Mouse (Mus musculus) neural tube, embryonic 12.5 days (tissue): ENCODE results near the gene V1rd19. TPM values are rescaled to one million over a fixed set of nuclear protein-coding genes. Genes with fewer than 3 reads are reported as not detected.
"Not testable (repeated sequence)": the region's sequence is repeated elsewhere in the genome, so short reads cannot be mapped to it uniquely, and the experiment has no call there.

ENCODE experiments used
- ATAC-seq: fragments of 200-750 bp; cut with Nextera tagmentation; 2 replicates; pipeline ENCODE4 v1.8.0; 2017; ENCODE audit warnings: low read depth, mild to moderate bottlenecking, moderate TSS enrichment, moderate library complexity; ENCODE audit not compliant: low FRiP score
- H3K27ac ChIP-seq: fragments of 300-500 bp; sonication (generic); 2 replicates; pipeline ENCODE4 v1.5.1; 2016
- H3K27me3 ChIP-seq: fragments of 300-500 bp; sonication (generic); replicated peaks from 2 replicates; pipeline ENCODE4 v1.6.1; 2016; ENCODE audit warnings: mild to moderate bottlenecking
- H3K36me3 ChIP-seq: fragments of 300-500 bp; sonication (generic); 2 replicates; pipeline ENCODE4 v1.6.1; 2016; ENCODE audit warnings: mild to moderate bottlenecking
- H3K4me1 ChIP-seq: fragments of 300-500 bp; sonication (generic); 2 replicates; pipeline ENCODE4 v1.6.1; 2016
- H3K4me2 ChIP-seq: fragments of 300-500 bp; sonication (generic); replicated peaks from 2 replicates; pipeline ENCODE4 v1.6.1; 2016; ENCODE audit warnings: mild to moderate bottlenecking
- H3K4me3 ChIP-seq: fragments of 300-500 bp; sonication (generic); 2 replicates; pipeline ENCODE4 v1.5.1; 2016
- H3K9ac ChIP-seq: fragments of 300-500 bp; sonication (generic); 2 replicates; pipeline ENCODE4 v1.6.1; 2016; ENCODE audit warnings: mild to moderate bottlenecking
- H3K9me3 ChIP-seq: fragments of 300-500 bp; sonication (generic); 2 replicates; pipeline ENCODE4 v1.6.1; 2016; ENCODE audit warnings: mild to moderate bottlenecking
- WGBS: fragments of 180-500 bp; shearing (Covaris S2); methylation state at CpG from one replicate; pipeline ENCODE4 v1.1.7; 2016; 5-methylcytosine and 5-hydroxymethylcytosine counted together
- polyA plus RNA-seq: library from polyadenylated mRNA; unstranded; fragments of >200 nt; fragmentation: Nextera tagmentation; extraction: Ambion mirVana; gene quantifications from 2 replicates; pipeline ENCODE4 v1.2.1, GENCODE M21; 2016

Gene V1rd19
- not detected in 2 replicates for polyA plus RNA-seq

GRCm38 (mm10) chr7:24001391-24001790, at the start of gene V1rd19:
Gene V1rd19, plus strand, starts transcription at chr7:24001691.
- no peak within 1 kb of the TSS for H3K9ac ChIP-seq
- H3K36me3 ChIP-seq = no peaks in the 10 kb centered on the region
- H3K27me3 ChIP-seq = no peaks in the 10 kb centered on the region
- H3K9me3 ChIP-seq = peaks cover 21% of the 10 kb centered on the region
- H3K4me3 ChIP-seq = no peak within 1 kb of the TSS
- H3K4me1 ChIP-seq = no peaks in the 10 kb centered on the region
- WGBS = 64% methylated on average over 2 of the region's 2 CpGs
- ATAC-seq = no peak
- H3K27ac ChIP-seq = no peak within 1 kb of the TSS
- no peak within 1 kb of the TSS for H3K4me2 ChIP-seq

GRCm38 (mm10) chr7:23968044-23968443, 33.4 kb upstream of the V1rd19 start:
- 61% methylated on average over 3 of the region's 3 CpGs for WGBS
- ATAC-seq, H3K4me3 ChIP-seq, H3K27ac ChIP-seq, H3K9ac ChIP-seq, H3K4me1 ChIP-seq, H3K4me2 ChIP-seq, H3K27me3 ChIP-seq, H3K36me3 ChIP-seq: not testable (repeated sequence)
- peaks cover 56% of the 10 kb centered on the region for H3K9me3 ChIP-seq

GRCm38 (mm10) chr7:23974315-23974714, 27.2 kb upstream of the V1rd19 start, which contains the start of gene Vmn1r181:
Gene Vmn1r181, plus strand, starts transcription at chr7:23974615.
- not testable (repeated sequence) for H3K36me3 ChIP-seq, H3K4me1 ChIP-seq, H3K27me3 ChIP-seq, ATAC-seq, H3K9ac ChIP-seq, H3K27ac ChIP-seq, H3K4me3 ChIP-seq, H3K4me2 ChIP-seq
- 86% methylated on average over 9 of the region's 9 CpGs for WGBS
- H3K9me3 ChIP-seq = peaks cover 45% of the 10 kb centered on the region

- Histone ChIP-seq H3K27me3 (no peaks in the 10 kb centered on the region), H3K9ac (no peak within 1 kb of the TSS), H3K36me3 (no peaks in the 10 kb centered on the region), H3K27ac (no peak within 1 kb of the TSS), H3K4me3 (no peak within 1 kb of the TSS), H3K9me3 (no peaks in the 10 kb centered on the region), H3K4me1 (no peaks in the 10 kb centered on the region), H3K4me2 (no peak within 1 kb of the TSS)
- WGBS = 83% methylated on average over 4 of the region's 4 CpGs
- ATAC-seq = no peak
Observed at GRCm38 (mm10) chr7:24052660-24053304, 51.3 kb downstream of the V1rd19 start, which contains the start of gene Vmn1r183. Gene Vmn1r183, plus strand, starts transcription at chr7:24053254.

Other genes starting within 250 kb of the V1rd19 start
- not detected in 2 replicates for gene Vmn1r174, start 249.4 kb upstream of the V1rd19 start, polyA plus RNA-seq
- not detected in 2 replicates for gene Vmn1r175, start 191.0 kb upstream of the V1rd19 start, polyA plus RNA-seq
- not detected in 2 replicates for gene Vmn1r176, start 164.3 kb upstream of the V1rd19 start, polyA plus RNA-seq
- gene Vmn1r177, start 135.2 kb upstream of the V1rd19 start, polyA plus RNA-seq = not detected in 2 replicates
- gene Vmn1r178, start 109.7 kb upstream of the V1rd19 start, polyA plus RNA-seq = not detected in 2 replicates
- not detected in 2 replicates for gene Vmn1r179, start 74.7 kb upstream of the V1rd19 start, polyA plus RNA-seq
- not detected in 2 replicates for gene Vmn1r180, start 51.1 kb upstream of the V1rd19 start, polyA plus RNA-seq
- not detected in 2 replicates for gene Vmn1r181, start 27.1 kb upstream of the V1rd19 start, polyA plus RNA-seq
- gene Vmn1r183, start 51.6 kb downstream of the V1rd19 start, polyA plus RNA-seq = not detected in 2 replicates
- gene Zfp180, start 80.2 kb downstream of the V1rd19 start, polyA plus RNA-seq = 27.6 and 30.5 TPM in 2 replicates
- gene Zfp112, start 110.6 kb downstream of the V1rd19 start, polyA plus RNA-seq = 6.6 and 7.3 TPM in 2 replicates
- gene Zfp235, start 132.5 kb downstream of the V1rd19 start, polyA plus RNA-seq = 14.9 and 18.5 TPM in 2 replicates
- gene Zfp114, start 173.4 kb downstream of the V1rd19 start, polyA plus RNA-seq = 4.9 and 6.1 TPM in 2 replicates
- 8.2 and 8.8 TPM in 2 replicates for gene Zfp111, start 209.8 kb downstream of the V1rd19 start, polyA plus RNA-seq
- gene Zfp109, start 235.9 kb downstream of the V1rd19 start, polyA plus RNA-seq = 4.3 and 4.4 TPM in 2 replicates